Mouse (Mus musculus): ENCODE measurements around the gene Rab14.
A peak's percentile ranks its signal among the peaks of the same experiment; 100 is the strongest.

Gene Rab14

GRCm38 (mm10) chr2:35199971-35200897 lies 686 bp downstream of the Rab14 start:
- DNase-seq (ENCODE audit: inconsistent ontology term): peak; percentile 46

- DNase-seq (ENCODE audit: inconsistent ontology term): no peak
Observed at GRCm38 (mm10) chr2:35199541-35199940, 1.4 kb downstream of the Rab14 start.

- no peak for DNase-seq (ENCODE audit: inconsistent ontology term)
Observed at GRCm38 (mm10) chr2:35195626-35196544, 5.0 kb downstream of the Rab14 start.

DNA sequence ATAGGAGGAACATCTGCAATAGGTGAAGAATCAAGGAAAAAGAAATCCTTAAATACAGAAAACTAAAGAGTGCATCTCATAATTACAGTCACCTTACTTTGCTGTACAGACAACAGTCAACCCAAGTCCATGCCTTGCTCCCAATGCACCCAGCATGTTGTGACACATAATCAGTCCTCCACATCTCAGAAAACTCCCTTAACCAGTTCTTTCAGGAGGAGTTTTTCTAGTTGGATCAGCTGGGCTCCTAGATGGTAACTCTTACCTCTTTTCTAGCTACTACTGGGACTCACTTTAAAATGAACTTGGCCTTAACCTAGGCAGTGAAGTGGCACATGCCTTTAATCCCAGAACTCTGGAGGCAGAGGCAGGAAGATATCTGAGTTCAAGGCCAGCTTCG lies 6.9 kb downstream of the Rab14 start:
- DNase-seq (ENCODE audit: inconsistent ontology term): no peak

DNA sequence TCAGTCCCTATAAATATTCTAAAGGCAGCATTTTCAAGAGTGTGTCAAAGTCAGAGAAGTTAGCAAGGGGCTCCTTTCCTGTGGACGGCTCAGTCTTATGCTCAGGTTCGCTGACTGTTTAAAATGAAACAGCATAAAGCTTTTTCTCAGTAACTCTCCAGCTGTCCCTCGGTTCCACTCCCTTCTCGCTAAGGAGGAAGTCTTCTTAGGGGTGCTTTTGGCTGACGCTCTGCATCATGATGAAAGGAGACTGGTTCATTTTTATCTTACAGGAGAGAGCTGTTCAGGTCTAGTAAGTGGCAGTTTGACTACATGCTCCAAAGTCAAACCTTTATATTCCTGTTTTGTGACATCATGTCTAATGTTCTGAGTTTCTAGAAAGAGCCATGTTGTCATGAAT lies 12.0 kb downstream of the Rab14 start:
- no peak for DNase-seq (ENCODE audit: inconsistent ontology term)

GRCm38 (mm10) chr2:35183115-35183673 lies 17.7 kb downstream of the Rab14 start:
- no peak for DNase-seq (ENCODE audit: inconsistent ontology term)

GRCm38 (mm10) chr2:35178153-35178552 lies 22.8 kb downstream of the Rab14 start:
- no peak for DNase-seq (ENCODE audit: inconsistent ontology term)

GRCm38 (mm10) chr2:35175281-35176065 lies 25.4 kb downstream of the Rab14 start:
- DNase-seq (ENCODE audit: inconsistent ontology term): no peak

GRCm38 (mm10) chr2:35174100-35174499 lies 26.8 kb downstream of the Rab14 start:
- no peak for DNase-seq (ENCODE audit: inconsistent ontology term)

DNA sequence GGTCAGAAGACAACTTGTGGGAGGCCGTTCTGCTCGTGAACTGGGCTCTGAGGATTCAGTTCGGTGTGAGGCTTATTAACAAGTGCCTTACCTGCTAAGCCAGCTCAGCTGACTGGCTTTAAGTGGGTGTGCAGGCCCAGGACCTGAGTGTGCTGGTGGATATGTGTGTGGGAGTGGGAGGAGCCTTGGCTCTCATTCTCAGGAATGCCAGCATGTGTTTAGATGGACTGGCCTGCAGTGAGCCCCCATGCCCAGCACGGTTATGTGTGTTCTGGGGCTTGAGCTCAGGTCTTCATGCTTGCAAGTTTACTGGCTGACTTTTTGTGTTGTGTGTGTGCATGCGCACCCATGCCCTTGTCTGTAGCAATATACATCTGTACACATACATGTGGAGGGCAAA lies 27.3 kb downstream of the Rab14 start:
- DNase-seq (ENCODE audit: inconsistent ontology term): no peak

GRCm38 (mm10) chr2:35172246-35172645 lies 28.7 kb downstream of the Rab14 start:
- DNase-seq (ENCODE audit: inconsistent ontology term): no peak

DNA sequence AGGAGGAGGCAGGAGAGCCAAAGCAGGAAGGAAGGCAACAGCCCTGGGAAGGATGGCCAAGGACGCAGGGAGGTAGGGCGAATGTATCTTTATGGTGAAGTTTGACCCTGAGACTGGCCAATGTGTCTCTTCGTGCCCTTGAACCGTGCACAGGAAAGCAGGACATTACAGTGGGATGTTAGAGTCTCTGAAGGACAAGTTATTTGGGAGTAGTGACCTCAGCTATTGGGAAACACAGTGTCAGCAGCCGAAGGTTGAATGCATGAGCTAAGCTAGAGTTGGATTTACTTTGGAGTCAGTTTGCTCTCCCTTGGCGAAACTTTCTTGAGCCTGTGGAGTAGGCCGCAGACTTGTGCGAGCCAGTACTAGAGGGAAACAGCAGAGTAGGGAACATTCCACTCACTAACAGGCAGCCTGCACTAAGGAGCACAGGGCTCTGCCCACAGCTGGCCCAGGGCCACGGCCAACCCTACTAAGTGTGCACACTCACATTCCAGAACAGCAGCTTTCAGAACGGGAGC lies 29.5 kb downstream of the Rab14 start:
- peak; percentile 46 for DNase-seq (ENCODE audit: inconsistent ontology term)

- DNase-seq (ENCODE audit: inconsistent ontology term): no peak
Observed at GRCm38 (mm10) chr2:35169452-35169851, 31.5 kb downstream of the Rab14 start.

DNA sequence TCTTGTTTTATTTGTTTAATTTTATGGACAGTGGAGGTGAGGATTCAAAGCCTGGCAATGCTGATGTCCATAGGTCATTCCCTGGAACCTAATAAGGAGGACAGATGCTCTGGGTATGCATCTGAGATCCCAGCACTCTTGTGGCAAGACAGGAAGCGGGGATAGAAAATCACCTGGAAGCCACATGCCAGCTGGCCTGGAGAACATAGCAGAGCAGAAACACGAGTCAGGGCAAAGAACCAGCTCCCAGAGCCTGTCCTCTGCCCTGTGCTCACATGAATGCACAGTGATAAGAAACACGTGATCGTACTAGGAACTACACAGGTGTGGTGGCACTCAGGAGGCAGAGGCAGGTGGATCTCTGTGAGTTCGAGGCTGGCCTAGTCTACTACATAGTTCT lies 34.1 kb downstream of the Rab14 start:
- no peak for DNase-seq (ENCODE audit: inconsistent ontology term)

GRCm38 (mm10) chr2:35165416-35165815 lies 35.5 kb downstream of the Rab14 start:
- DNase-seq (ENCODE audit: inconsistent ontology term): no peak

DNA sequence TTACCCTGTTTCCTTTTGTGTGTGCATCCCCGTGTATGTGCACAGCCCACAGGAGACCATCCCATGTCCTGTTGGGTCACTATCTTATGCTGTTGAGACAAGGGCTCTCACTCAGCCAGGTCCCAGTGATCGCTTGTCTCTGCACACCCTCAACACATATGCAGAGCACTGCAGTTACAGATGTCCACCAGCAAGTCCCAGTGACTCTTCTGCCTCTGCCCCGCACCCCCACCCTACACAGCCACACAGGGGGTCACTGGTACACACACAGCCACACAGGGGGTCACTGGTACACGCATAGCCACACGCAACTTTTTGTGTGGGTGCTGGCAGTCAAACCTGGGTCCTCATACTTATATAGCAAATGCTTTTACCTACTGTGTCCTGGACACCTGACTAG lies 37.5 kb downstream of the Rab14 start:
- DNase-seq (ENCODE audit: inconsistent ontology term): no peak

- no peak for DNase-seq (ENCODE audit: inconsistent ontology term)
Observed at GRCm38 (mm10) chr2:35161846-35162488, 39.0 kb downstream of the Rab14 start.

GRCm38 (mm10) chr2:35160206-35160605 lies 40.7 kb downstream of the Rab14 start:
- no peak for DNase-seq (ENCODE audit: inconsistent ontology term)

DNA sequence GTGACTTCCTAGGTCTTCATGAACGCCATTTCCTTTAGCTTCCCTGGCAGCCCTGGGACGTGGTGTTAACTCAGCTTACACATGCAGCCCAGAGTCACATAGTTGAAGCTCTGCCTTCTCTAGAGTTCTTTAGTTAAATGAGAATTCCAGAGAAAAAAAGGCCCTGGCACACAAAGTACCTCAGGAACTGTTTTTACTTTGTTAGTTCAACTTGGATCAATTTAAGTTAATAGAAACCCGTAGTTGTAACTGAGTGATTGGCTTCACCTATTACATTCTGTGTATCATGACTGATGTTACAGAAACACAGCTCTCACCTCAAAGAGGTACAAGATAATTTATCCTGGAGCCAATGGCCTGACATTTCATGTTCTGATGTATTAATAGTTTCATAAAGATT lies 42.6 kb downstream of the Rab14 start:
- DNase-seq (ENCODE audit: inconsistent ontology term): no peak

DNA sequence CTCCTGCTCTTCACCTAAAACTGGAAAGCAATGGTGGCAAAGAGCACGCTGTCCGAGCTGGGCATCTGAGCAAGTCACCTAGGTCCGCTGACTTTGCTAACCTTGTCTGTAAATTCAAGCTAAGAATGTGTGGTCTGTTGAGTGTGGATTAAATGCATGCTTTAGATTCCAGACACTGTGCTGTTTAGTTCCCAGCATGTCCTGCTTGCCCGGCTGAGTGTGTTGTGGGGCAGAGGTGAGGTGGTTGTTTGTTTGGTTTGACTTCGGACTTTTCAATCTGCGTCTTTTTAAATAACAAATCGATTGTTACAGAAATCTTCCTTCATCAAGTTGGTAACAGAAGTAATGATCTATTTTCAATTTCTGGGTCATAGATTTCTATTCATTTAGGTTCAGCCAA lies 43.1 kb downstream of the Rab14 start:
- DNase-seq (ENCODE audit: inconsistent ontology term): no peak

- DNase-seq (ENCODE audit: inconsistent ontology term): no peak
Observed at GRCm38 (mm10) chr2:35156985-35157384, 43.9 kb downstream of the Rab14 start.

Measured in Muller cell, postnatal 12 days (primary cell).